Mouse (Mus musculus) liver, postnatal 0 days (tissue): Measurements from ENCODE around the gene Fgd3.

Source experiments
- CTCF ChIP-seq: sonication (generic); IDR thresholded peaks from 2 replicates; pipeline ENCODE4 v1.5.1; 2016; ENCODE audit warnings: antibody characterized with exemption, low read depth
- EP300 ChIP-seq: IDR thresholded peaks from 2 replicates; pipeline ENCODE4 v1.6.1; 2016; ENCODE audit warnings: antibody characterized with exemption, low read depth, mild to moderate bottlenecking

GRCm38 (mm10) chr13:49344567-49344966, 24.5 kb upstream of the Fgd3 start:
- TF ChIP-seq CTCF, result no peak
- TF ChIP-seq EP300, result no peak
